Mouse (Mus musculus) embryonic facial prominence, embryonic 15.5 days (tissue): ENCODE data around the gene Dyrk1a. TPM values are rescaled to one million over a fixed set of nuclear protein-coding genes. Genes with fewer than 3 reads are reported as not detected.

ENCODE experiments used
- ATAC-seq: fragments of 200-750 bp; cut with Nextera tagmentation; 2 replicates; pipeline ENCODE4 v1.8.0; 2017; ENCODE audit warnings: low read depth, moderate TSS enrichment; ENCODE audit not compliant: insufficient number of reproducible peaks, low FRiP score, low TSS enrichment
- H3K27ac ChIP-seq: fragments of 300-500 bp; sonication (generic); replicated peaks from 2 replicates; pipeline ENCODE4 v1.5.1; 2015; ENCODE audit warnings: mild to moderate bottlenecking, inconsistent platforms
- H3K27me3 ChIP-seq: fragments of 300-500 bp; sonication (generic); 2 replicates; pipeline ENCODE4 v1.6.1; 2015; ENCODE audit warnings: inconsistent platforms
- H3K36me3 ChIP-seq: fragments of 300-500 bp; sonication (generic); 2 replicates; pipeline ENCODE4 v1.6.1; 2015; ENCODE audit warnings: mild to moderate bottlenecking, inconsistent platforms
- H3K4me1 ChIP-seq: fragments of 300-500 bp; sonication (generic); 2 replicates; pipeline ENCODE4 v1.6.1; 2015; ENCODE audit warnings: inconsistent platforms
- H3K4me2 ChIP-seq: fragments of 300-500 bp; sonication (generic); replicated peaks from 2 replicates; pipeline ENCODE4 v1.6.1; 2015; ENCODE audit warnings: mild to moderate bottlenecking, inconsistent platforms
- H3K4me3 ChIP-seq: fragments of 300-500 bp; sonication (generic); replicated peaks from 2 replicates; pipeline ENCODE4 v1.5.1; 2015; ENCODE audit warnings: mild to moderate bottlenecking, inconsistent platforms
- H3K9ac ChIP-seq: fragments of 300-500 bp; sonication (generic); 2 replicates; pipeline ENCODE4 v1.6.1; 2015; ENCODE audit warnings: inconsistent platforms
- H3K9me3 ChIP-seq: fragments of 300-500 bp; sonication (generic); replicated peaks from 2 replicates; pipeline ENCODE4 v1.6.1; 2016; ENCODE audit warnings: inconsistent platforms
- WGBS: fragments of 180-500 bp; shearing (Covaris S2); methylation state at CpG from one replicate; pipeline ENCODE4 v1.1.7; 2015; 5-methylcytosine and 5-hydroxymethylcytosine counted together
- polyA plus RNA-seq: library from polyadenylated mRNA; unstranded; fragments of >200 nt; fragmentation: Nextera tagmentation; extraction: Ambion mirVana; gene quantifications from 2 replicates; pipeline ENCODE4 v1.2.1, GENCODE M21; 2015

Dyrk1a gene
- polyA plus RNA-seq, 1 experiment from 2014 or later: 9.1 TPM

DNA sequence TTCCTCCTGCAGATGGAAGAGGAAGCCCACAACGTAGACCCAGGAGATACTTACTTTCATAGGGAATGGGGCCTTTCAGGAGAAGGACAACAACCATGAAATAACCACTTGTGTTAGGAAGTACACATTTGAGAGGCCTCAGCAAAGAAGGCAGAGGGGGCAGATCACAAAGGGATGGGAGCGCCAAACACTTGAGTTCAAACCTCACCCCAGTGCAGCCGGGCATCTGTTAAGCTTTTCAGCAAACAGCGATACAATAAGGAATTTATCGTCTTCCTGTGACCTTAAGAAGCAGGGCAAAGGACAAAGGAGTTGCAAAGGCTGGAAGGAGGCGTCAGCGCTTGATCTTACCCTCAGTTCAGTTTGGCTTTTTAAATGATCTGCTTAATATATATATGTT is 10.0 kb upstream of the Dyrk1a start:
- Histone ChIP-seq H3K4me1 (no peaks in the 10 kb centered on the region), H3K4me2 (no peak overlapping the region), H3K36me3 (no peaks in the 10 kb centered on the region), H3K9ac (no peak overlapping the region), H3K9me3 (no peaks in the 10 kb centered on the region), H3K27ac (no peak overlapping the region), H3K4me3 (no peak overlapping the region), H3K27me3 (no peaks in the 10 kb centered on the region)
- WGBS: 65% methylated on average over 7 of the region's 7 CpGs
- ATAC-seq: no peak

DNA sequence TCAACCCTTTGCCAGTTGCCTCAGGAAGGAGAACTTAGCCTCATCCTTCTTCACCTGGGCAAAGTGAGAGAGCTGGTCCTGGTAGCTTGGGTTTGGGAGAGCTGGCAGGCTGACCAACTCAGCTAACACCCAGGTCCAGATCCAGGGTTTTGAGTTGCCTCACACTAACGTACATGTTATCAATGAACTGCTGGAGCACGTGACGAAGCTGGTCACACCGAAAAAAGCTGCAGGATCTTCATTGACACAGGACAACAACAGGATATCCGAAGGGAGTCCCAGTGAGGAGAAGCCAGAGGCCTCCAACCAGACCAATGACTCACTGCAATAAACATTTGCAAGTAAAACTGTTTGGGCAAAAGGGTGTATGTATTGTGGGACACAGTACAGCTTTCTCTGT is 9.2 kb upstream of the Dyrk1a start:
- Histone ChIP-seq H3K27ac (no peak overlapping the region), H3K9me3 (no peaks in the 10 kb centered on the region), H3K4me1 (no peaks in the 10 kb centered on the region), H3K4me3 (no peak overlapping the region), H3K36me3 (no peaks in the 10 kb centered on the region), H3K9ac (no peak overlapping the region), H3K4me2 (no peak overlapping the region), H3K27me3 (no peaks in the 10 kb centered on the region)
- WGBS: 82% methylated on average over 5 of the region's 5 CpGs
- ATAC-seq: no peak

DNA sequence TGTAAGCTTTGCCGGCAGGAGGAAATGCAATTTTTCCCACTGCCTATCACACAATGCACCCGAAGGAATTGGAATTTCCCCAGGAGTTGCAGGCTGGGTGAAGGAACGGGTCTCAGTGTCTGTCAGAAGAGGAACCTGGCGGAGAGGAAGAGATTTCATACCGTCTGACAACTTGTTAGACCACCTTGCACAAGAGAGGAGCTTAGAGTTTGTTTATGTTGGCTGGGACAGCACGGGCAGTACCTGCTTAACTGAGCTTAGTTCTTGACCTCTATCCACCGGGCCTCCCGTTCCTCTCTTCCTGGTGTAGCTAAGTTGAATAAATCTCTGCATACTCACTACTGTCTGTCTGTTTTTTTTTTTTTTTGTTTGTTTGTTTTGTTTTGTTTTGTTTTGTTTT is 3.7 kb upstream of the Dyrk1a start:
- Histone ChIP-seq H3K9ac (no peak overlapping the region), H3K27ac (no peak overlapping the region), H3K9me3 (no peaks in the 10 kb centered on the region), H3K4me3 (no peak overlapping the region), H3K4me1 (no peaks in the 10 kb centered on the region), H3K36me3 (no peaks in the 10 kb centered on the region), H3K27me3 (no peaks in the 10 kb centered on the region), H3K4me2 (no peak overlapping the region)
- no peak for ATAC-seq
- WGBS: 49% methylated on average over 8 of the region's 8 CpGs

DNA sequence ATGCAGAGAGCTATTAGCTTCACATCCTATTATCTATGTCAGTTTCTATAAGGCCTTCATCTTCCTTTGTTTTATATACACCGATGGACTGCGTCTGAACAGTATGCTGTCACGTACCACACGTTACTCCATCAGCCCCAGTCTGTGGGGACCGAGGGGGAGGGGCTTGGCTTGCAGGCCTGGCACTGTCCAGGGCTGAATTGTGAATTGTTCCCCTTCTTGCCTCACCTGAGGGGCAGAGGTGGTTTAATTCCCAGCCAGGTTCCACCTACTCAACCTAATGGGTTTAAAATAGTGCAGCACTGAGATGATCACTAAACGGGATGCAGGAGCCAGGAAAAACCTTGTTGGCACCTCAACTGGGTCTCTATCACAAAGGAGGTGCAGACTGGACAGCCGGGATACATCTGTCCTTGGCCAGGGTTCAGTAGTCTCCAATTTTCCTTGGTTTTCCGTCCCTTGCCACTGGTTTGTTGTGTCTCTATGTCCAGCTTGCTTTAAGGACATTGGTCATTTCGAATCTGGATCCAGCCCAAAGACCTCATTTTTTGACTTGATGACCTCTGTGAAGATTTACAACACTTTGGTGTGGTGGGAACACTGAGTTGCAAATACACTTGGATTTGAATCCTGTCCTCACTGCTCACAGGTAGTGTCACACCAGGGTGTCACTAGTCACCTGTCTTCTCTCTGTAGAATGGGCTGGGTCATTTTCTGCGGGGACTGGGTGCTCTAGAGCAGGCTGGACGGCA is 2.8 kb upstream of the Dyrk1a start:
- H3K4me3 ChIP-seq: no peak overlapping the region
- no peaks in the 10 kb centered on the region for H3K36me3 ChIP-seq
- H3K27ac ChIP-seq: no peak overlapping the region
- 79% methylated on average over 11 of the region's 11 CpGs for WGBS
- ATAC-seq: no peak
- H3K27me3 ChIP-seq: no peaks in the 10 kb centered on the region
- no peaks in the 10 kb centered on the region for H3K9me3 ChIP-seq
- peaks cover 5% of the 10 kb centered on the region for H3K4me1 ChIP-seq
- no peak overlapping the region for H3K4me2 ChIP-seq
- H3K9ac ChIP-seq: no peak overlapping the region

DNA sequence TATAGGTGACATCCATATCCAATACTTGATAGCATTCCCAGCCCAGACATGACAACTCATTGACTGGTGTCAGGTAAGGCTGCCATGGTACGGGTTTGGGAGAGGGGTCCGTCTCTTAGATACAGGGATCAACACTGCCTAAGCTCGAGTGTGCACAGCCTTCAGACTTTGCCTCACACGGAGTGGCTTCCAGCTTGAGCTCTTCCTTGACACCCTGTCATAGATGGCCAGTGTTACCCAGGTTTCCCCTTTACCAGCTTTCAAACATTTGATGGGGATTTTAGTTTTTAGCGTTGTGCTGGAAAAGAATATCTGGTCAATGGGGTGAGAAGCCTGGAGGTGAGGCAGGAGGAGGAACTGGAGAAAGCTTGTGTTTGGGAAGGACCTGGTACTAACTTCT is 2.1 kb upstream of the Dyrk1a start:
- ATAC-seq: no peak
- H3K27me3 ChIP-seq: no peaks in the 10 kb centered on the region
- H3K9me3 ChIP-seq: no peaks in the 10 kb centered on the region
- no peaks in the 10 kb centered on the region for H3K36me3 ChIP-seq
- H3K4me3 ChIP-seq: no peak overlapping the region
- no peak overlapping the region for H3K9ac ChIP-seq
- peak overlapping the region; percentile 100; the same call in 1 of the 2 replicates for H3K27ac ChIP-seq
- 77% methylated on average over 5 of the region's 5 CpGs for WGBS
- H3K4me2 ChIP-seq: no peak overlapping the region; the same call in 1 of the 2 replicates
- peaks cover 10% of the 10 kb centered on the region for H3K4me1 ChIP-seq

DNA sequence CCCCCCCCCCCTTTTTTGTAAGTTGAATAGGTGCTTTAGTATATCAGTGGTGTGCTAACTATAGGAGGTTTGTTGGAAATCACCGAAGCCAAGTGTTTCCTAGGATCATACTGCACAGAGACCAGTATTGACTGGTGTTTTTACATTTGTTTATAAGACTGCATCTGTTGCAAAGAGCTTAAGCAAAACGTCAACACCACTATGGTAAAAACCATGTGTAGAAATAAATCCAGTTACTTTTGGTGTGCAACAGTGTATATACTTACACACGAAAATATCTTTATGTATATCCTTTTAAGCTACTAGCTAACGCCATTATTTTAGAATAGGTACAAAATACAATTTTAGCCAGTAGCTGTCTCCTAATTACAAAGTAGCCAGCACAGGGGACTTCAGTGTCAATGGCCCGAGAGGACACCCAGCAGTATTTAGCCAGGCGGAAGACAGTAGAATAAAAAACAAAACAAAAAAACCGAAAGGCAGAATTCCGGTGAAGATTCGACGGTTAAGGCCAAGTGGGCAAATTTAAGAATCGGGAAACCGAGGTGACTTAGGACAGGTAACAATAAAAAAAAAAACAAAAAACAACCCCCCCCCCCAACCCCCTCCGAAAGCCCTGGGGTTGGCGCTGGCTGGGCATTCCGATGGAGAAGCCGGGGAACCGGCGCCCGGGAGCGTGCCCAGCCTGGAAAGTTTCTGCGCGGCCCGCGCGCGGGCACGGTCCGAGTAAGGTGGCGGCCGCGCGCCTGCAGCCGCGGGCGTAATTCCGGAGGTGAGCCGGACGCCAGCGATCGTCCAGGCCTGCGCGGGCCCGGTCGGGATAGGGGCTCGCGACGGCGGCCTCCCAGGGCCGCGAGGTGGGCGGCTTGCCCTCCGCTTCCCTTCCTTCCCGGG is 1.2 kb upstream of the Dyrk1a start:
- H3K4me3 ChIP-seq: peak overlapping the region; percentile 93
- no peaks in the 10 kb centered on the region for H3K27me3 ChIP-seq
- H3K4me1 ChIP-seq: peaks cover 16% of the 10 kb centered on the region
- peak overlapping the region; percentile 60 for H3K9ac ChIP-seq
- H3K4me2 ChIP-seq: peak overlapping the region; percentile 50
- no peaks in the 10 kb centered on the region for H3K36me3 ChIP-seq
- no peaks in the 10 kb centered on the region for H3K9me3 ChIP-seq
- no peak; the same call in 1 of the 2 replicates for ATAC-seq
- WGBS: 2% methylated on average over 44 of the region's 53 CpGs
- peak overlapping the region; percentile 100 for H3K27ac ChIP-seq

DNA sequence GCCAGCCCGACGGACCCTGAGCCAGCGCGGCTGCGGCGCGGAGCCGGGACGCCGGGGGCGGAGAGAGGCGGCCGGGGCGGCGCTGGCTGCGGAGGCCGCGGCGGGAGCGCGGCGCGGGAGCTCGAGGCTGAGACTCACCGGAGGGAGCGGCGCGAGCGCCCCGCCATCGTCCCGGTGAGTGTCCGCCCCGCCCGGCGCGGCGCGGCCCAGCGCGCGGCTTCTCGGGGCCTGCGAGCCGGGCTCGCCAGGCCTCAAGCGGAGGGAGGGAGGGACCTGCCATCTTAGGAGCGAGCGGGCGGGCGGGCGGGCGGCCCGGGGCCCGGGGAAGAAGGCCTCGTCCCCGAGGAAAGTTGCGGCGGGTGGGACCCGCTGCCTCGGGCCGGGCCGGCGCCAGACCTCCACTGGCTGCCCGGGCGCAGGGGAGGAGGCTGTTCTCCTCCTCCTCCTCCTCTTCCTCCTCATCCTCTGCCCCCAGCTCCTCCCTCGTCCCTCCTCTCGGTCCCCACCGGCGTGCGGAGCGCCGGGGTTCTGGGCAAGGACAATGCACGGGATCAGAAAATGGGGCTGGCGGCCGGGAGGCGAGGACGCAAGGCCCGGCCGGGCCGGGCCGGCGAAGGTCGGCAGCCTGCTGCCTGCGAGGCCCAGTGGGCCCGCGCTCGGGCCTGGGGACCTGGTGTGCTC is 691 bp downstream of the Dyrk1a start:
- Histone ChIP-seq H3K9me3 (no peaks in the 10 kb centered on the region), H3K36me3 (no peaks in the 10 kb centered on the region), H3K4me3 (peak overlapping the region; percentile 93), H3K4me1 (peaks cover 24% of the 10 kb centered on the region), H3K27ac (peak overlapping the region; percentile 100), H3K9ac (peak overlapping the region; percentile 99), H3K4me2 (peak overlapping the region; percentile 57), H3K27me3 (no peaks in the 10 kb centered on the region)
- ATAC-seq: peak; percentile 4; the same call in 1 of the 2 replicates
- under 1% methylated on average over 68 of the region's 88 CpGs for WGBS

DNA sequence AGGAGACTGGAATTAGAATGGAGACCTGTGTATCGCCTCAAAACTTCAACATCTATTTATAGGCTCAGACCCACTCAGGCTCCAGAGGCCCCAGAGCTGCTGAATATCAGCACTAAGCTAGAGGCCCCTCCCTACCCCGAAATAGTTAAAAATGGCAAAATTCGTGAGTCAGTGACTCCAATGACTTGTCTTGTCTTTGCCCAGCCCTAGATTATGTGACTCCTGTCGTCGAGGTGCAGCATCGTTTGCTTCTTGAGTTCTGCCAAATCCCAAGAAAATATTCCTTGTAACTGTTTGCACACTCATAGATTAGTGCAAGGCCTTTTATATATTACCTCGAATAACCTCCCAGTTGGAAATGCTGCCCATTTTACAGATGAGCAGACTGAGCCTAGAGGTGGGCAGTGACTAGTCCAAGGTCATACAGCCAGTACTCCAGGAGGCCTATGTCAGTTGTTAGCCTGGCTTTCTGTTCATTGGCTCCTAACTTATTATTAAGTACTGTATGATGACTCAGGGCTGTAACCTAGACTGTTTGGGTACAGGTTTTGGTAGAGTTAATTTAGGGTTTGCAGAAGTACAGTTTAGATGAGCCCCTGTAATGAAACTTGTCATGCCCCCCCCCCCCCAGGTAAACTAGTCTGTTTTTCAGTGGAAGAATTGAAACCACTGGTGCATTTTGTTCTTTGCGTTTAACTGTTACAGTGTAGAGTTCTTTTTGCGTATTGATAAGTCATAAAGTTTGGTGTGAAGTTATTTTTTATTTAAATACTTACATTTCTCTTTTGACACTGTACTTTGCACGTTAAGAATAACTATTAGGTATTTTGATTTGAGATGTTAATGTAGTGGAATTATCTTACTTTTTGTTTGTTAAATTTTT is 1.5 kb downstream of the Dyrk1a start:
- no peaks in the 10 kb centered on the region for H3K9me3 ChIP-seq
- peak overlapping the region; percentile 100 for H3K27ac ChIP-seq
- H3K4me1 ChIP-seq: peaks cover 29% of the 10 kb centered on the region
- 22% methylated on average over 10 of the region's 10 CpGs for WGBS
- no peaks in the 10 kb centered on the region for H3K36me3 ChIP-seq
- peak overlapping the region; percentile 57 for H3K4me2 ChIP-seq
- ATAC-seq: no peak
- H3K4me3 ChIP-seq: peak overlapping the region; percentile 93
- H3K27me3 ChIP-seq: no peaks in the 10 kb centered on the region
- H3K9ac ChIP-seq: peak overlapping the region; percentile 99

DNA sequence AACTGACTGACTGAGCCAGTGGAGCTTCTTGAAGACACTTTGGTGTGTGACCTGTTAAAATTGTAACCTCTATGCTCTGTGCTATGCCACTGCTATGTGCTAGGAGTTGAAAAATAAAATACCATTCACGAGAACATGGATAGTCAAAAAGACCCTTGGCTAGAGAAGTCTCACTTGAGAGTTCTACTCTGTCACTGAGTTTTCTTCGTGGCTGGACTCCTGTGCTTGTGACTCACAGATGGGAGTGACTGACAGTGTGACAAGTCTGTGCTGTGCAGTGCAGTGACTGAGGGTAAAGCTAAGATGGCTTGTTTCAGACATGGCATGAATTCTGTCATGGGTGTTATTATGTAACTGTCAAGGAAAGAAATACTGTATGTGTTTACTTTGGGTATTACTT is 2.6 kb downstream of the Dyrk1a start:
- no peaks in the 10 kb centered on the region for H3K27me3 ChIP-seq
- peaks cover 29% of the 10 kb centered on the region for H3K4me1 ChIP-seq
- H3K4me3 ChIP-seq: no peak overlapping the region
- no peaks in the 10 kb centered on the region for H3K36me3 ChIP-seq
- H3K9me3 ChIP-seq: no peaks in the 10 kb centered on the region
- ATAC-seq: no peak
- H3K4me2 ChIP-seq: peak overlapping the region; percentile 17
- 25% methylated on average over 2 of the region's 2 CpGs for WGBS
- H3K27ac ChIP-seq: no peak overlapping the region
- no peak overlapping the region for H3K9ac ChIP-seq

DNA sequence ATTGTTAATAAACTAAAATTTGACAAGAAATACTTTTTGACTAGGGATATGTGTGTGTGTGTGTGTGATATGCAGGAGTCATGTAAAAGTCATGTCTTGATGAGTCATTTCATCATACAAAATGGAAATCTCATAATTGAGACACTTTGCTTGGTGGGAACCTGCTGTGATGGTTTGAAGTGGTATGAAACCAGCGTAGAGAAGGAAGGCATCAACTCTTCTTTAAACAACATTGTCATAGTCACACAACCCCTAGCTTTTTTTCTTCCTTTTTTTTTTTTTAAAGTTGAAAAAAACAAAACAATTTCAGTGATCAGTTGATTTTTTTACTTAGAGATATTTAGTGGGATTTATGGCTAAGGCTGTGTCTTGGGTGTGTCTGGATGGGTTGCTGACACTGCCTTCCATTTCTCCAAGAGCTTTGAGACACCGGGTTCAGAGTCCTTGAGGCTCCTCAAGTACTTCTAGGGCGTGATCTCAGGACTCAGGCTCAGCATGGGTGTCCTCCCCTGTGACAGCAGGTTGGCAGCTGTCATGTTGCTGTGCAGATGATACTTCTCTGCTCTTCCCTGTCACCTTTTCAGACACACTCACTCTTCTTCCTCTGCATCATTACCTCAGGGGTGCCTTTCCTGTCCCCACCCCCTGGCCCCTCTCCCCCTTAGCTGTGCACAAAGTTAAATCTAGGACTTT is 4.4 kb downstream of the Dyrk1a start:
- WGBS: 85% methylated on average over 3 of the region's 3 CpGs
- Histone ChIP-seq H3K4me2 (no peak overlapping the region), H3K36me3 (no peaks in the 10 kb centered on the region), H3K4me1 (peaks cover 42% of the 10 kb centered on the region), H3K4me3 (no peak overlapping the region), H3K9ac (no peak overlapping the region), H3K27me3 (no peaks in the 10 kb centered on the region), H3K27ac (no peak overlapping the region), H3K9me3 (no peaks in the 10 kb centered on the region)
- ATAC-seq: no peak
